9 mouse cellular contexts compared by ENCODE assay signal in genomic region chr1:89525825-89526224, GRCm38 (mm10).
DNase-seq lines count a peak whose midpoint lies in the region; ATAC-seq and TF ChIP-seq lines count a peak whose summit lies in the region.
"Had no signal": no experiment of that assay in that cellular context is flagged by ENCODE, and none has a peak within 500 bp of the region (broad histone marks: within the 10 kb centered on the region; RNA-seq: fewer than 3 reads in every experiment).

No protein-coding gene starts in this region.

- no peak overlapping the region for H3K4me3 ChIP-seq in forebrain, embryonic 13.5 days
- no peak overlapping the region for H3K4me3 ChIP-seq in forebrain, embryonic 11.5 days (ENCODE audit: low read depth, low read length)
- no peak overlapping the region for H3K4me3 ChIP-seq in hindbrain, embryonic 13.5 days
- no peak overlapping the region for H3K4me3 ChIP-seq in myocyte

- 35% methylated on average over 13 of the region's 13 CpGs for WGBS in forebrain, embryonic 13.5 days
- 45% methylated on average over 13 of the region's 13 CpGs for WGBS in forebrain, embryonic 11.5 days
- 36% methylated on average over 13 of the region's 13 CpGs for WGBS in hindbrain, embryonic 13.5 days

- TF ChIP-seq POLR2A in myocyte (IDR thresholded peaks at IDR 0.05; ENCODE audit: insufficient read length, low read depth) = no peak

- no peak overlapping the region for H3K9ac ChIP-seq in forebrain, embryonic 13.5 days
- no peak overlapping the region for H3K9ac ChIP-seq in forebrain, embryonic 11.5 days (ENCODE audit: low read length)
- no peak overlapping the region for H3K9ac ChIP-seq in hindbrain, embryonic 13.5 days

- H3K9me3 ChIP-seq in forebrain, embryonic 13.5 days (replicated peaks) = no peaks in the 10 kb centered on the region
- no peaks in the 10 kb centered on the region for H3K9me3 ChIP-seq in forebrain, embryonic 11.5 days (ENCODE audit: control insufficient read depth, low read length)
- no peaks in the 10 kb centered on the region for H3K9me3 ChIP-seq in hindbrain, embryonic 13.5 days

- H3K4me1 ChIP-seq in forebrain, embryonic 13.5 days = peaks cover 29% of the 10 kb centered on the region
- H3K4me1 ChIP-seq in forebrain, embryonic 11.5 days (replicated peaks; ENCODE audit: control insufficient read depth, insufficient read depth, low read length) = peaks cover 14% of the 10 kb centered on the region
- peaks cover 54% of the 10 kb centered on the region for H3K4me1 ChIP-seq in hindbrain, embryonic 13.5 days (replicated peaks)

- DNase-seq in forebrain, embryonic 11.5 days (ENCODE audit: low spot score) = no peak
- DNase-seq in ES-CJ7 (ENCODE audit: low read depth, low spot score) = peak; percentile 83
- peak; percentile 85 to 88 for DNase-seq in cerebellum, postnatal 25 days
- DNase-seq in left cerebral cortex, adult 11 months (ENCODE audit: low spot score) = peak; percentile 64
- no peak for DNase-seq in c-Kit-positive CD71-positive TER-119-positive erythroid progenitor cells, embryonic 14.5 days (ENCODE audit: low spot score)

- no peak overlapping the region for H3K4me2 ChIP-seq in forebrain, embryonic 13.5 days
- H3K4me2 ChIP-seq in forebrain, embryonic 11.5 days (ENCODE audit: low read depth, low read length, severe bottlenecking) = no peak overlapping the region
- H3K4me2 ChIP-seq in hindbrain, embryonic 13.5 days = no peak overlapping the region; the same call in 1 of the 2 replicates
- no peak overlapping the region for H3K4me2 ChIP-seq in myocyte (ENCODE audit: low read depth)

- ATAC-seq in forebrain, embryonic 13.5 days = peak; percentile 56; the same call in 1 of the 2 replicates
- no peak for ATAC-seq in forebrain, embryonic 11.5 days (replicated peaks; ENCODE audit: low FRiP score)
- peak; percentile 57 for ATAC-seq in hindbrain, embryonic 13.5 days (ENCODE audit: low FRiP score)

- H3K27ac ChIP-seq in forebrain, embryonic 13.5 days = no peak overlapping the region
- H3K27ac ChIP-seq in forebrain, embryonic 11.5 days (ENCODE audit: low read depth, low read length) = no peak overlapping the region
- H3K27ac ChIP-seq in hindbrain, embryonic 13.5 days = no peak overlapping the region

- peaks cover 85% of the 10 kb centered on the region for H3K79me2 ChIP-seq in myocyte (ENCODE audit: control insufficient read depth, insufficient read depth)

- H3K27me3 ChIP-seq in forebrain, embryonic 13.5 days = peaks cover 5% of the 10 kb centered on the region; the same call in 1 of the 2 replicates
- H3K27me3 ChIP-seq in forebrain, embryonic 11.5 days (ENCODE audit: control insufficient read depth, insufficient read depth, low read length) = no peaks in the 10 kb centered on the region
- no peaks in the 10 kb centered on the region for H3K27me3 ChIP-seq in hindbrain, embryonic 13.5 days
- H3K27me3 ChIP-seq in myocyte (ENCODE audit: control insufficient read depth, insufficient read depth, insufficient read length) = no peaks in the 10 kb centered on the region
- H3K27me3 ChIP-seq: CH12.LX had no signal

- H3ac ChIP-seq in myocyte (ENCODE audit: control insufficient read depth, insufficient read length) = no peak overlapping the region

- H3K36me3 ChIP-seq in forebrain, embryonic 13.5 days (ENCODE audit: poor library complexity, severe bottlenecking) = no peaks in the 10 kb centered on the region
- H3K36me3 ChIP-seq in forebrain, embryonic 11.5 days (ENCODE audit: control insufficient read depth, insufficient read depth, low read length) = no peaks in the 10 kb centered on the region
- H3K36me3 ChIP-seq in hindbrain, embryonic 13.5 days = no peaks in the 10 kb centered on the region
- H3K36me3 ChIP-seq in myocyte (ENCODE audit: control insufficient read depth, insufficient read depth) = no peaks in the 10 kb centered on the region

TF ChIP-seq in myocyte, 11 proteins besides CTCF, POLR2A, EP300 and RAD21:
- TF ChIP-seq SRF (IDR thresholded peaks at IDR 0.05; ENCODE audit: control insufficient read depth, insufficient read length, low read depth) = no peak
- TF ChIP-seq USF1 (IDR thresholded peaks at IDR 0.05; ENCODE audit: low read depth) = peak; percentile 84

Comparison
In these comparisons a context has a peak if more than half of its experiments do, and no peak if none do; other contexts are left out.
1. DNase-seq: peak in ES-CJ7 (single experiment), cerebellum, postnatal 25 days (2 of 2) and left cerebral cortex, adult 11 months (single experiment); none in forebrain, embryonic 11.5 days (single experiment) and c-Kit-positive CD71-positive TER-119-positive erythroid progenitor cells, embryonic 14.5 days (single experiment).